10 mouse cellular contexts compared by ENCODE assay signal in genomic region chr8:85364628-85365027, GRCm38 (mm10). TPM values are rescaled to one million over a fixed set of nuclear protein-coding genes. Genes with fewer than 3 reads are reported as not detected.
A peak's percentile ranks its signal among the peaks of the same experiment; 100 is the strongest.
DNase-seq lines count a peak whose midpoint lies in the region; ATAC-seq and TF ChIP-seq lines count a peak whose summit lies in the region.
"Had no signal": no experiment of that assay in that cellular context is flagged by ENCODE, and none has a peak within 500 bp of the region (broad histone marks: within the 10 kb centered on the region; RNA-seq: fewer than 3 reads in every experiment).

No protein-coding gene starts in this region.

- no peaks in the 10 kb centered on the region for H3K79me2 ChIP-seq in heart, adult 2 months (replicated peaks; ENCODE audit: control insufficient read depth, insufficient read depth, low read length)

- WGBS in heart, adult 2 months: 26% methylated on average over 11 of the region's 11 CpGs
- WGBS in embryonic facial prominence, embryonic 13.5 days: 75% methylated on average over 11 of the region's 11 CpGs
- WGBS in cerebellum, adult 2 months: 26% methylated on average over 11 of the region's 11 CpGs

- TF ChIP-seq CTCF in heart, adult 2 months (IDR thresholded peaks at IDR 0.05): no peak
- no peak for TF ChIP-seq CTCF in cerebellum, adult 2 months (IDR thresholded peaks at IDR 0.05; ENCODE audit: borderline replicate concordance, insufficient read depth, low read depth, low read length)

- peak overlapping the region; percentile 85 for H3K27ac ChIP-seq in heart, adult 2 months
- H3K27ac ChIP-seq in embryonic facial prominence, embryonic 13.5 days: peak overlapping the region; percentile 89
- no peak overlapping the region for H3K27ac ChIP-seq in cerebellum, adult 2 months (ENCODE audit: insufficient read depth, low read length)
- H3K27ac ChIP-seq: hindbrain, postnatal 0 days had no signal

- DNase-seq in heart, adult 2 months: peak; percentile 38 to 47
- no peak for DNase-seq in heart, adult 8-10 months (ENCODE audit: low spot score)
- peak; percentile 15 for DNase-seq in 3T3-L1 (ENCODE audit: low read depth, low spot score)
- peak; percentile 34 to 43 for DNase-seq in heart, postnatal 36 days
- DNase-seq in neural tube, embryonic 10.5 days (ENCODE audit: extremely low spot score, low spot score): no peak
- DNase-seq in cerebellum, adult 2 months: no peak
- no peak for DNase-seq in gastrocnemius, postnatal 10 days
- DNase-seq: lung, postnatal 36 days had no signal

- ATAC-seq in embryonic facial prominence, embryonic 13.5 days (ENCODE audit: insufficient number of reproducible peaks, insufficient read depth, low FRiP score, low TSS enrichment, low read depth): no peak
- ATAC-seq: hindbrain, postnatal 0 days had no signal

- H3K36me3 ChIP-seq in heart, adult 2 months (ENCODE audit: control insufficient read depth, insufficient read depth, low read length): peaks cover 4% of the 10 kb centered on the region
- no peaks in the 10 kb centered on the region for H3K36me3 ChIP-seq in embryonic facial prominence, embryonic 13.5 days

- TF ChIP-seq POLR2A in heart, adult 2 months (IDR thresholded peaks at IDR 0.05; ENCODE audit: insufficient read depth, low read depth, low read length): no peak
- no peak for TF ChIP-seq POLR2A in cerebellum, adult 2 months (IDR thresholded peaks at IDR 0.05; ENCODE audit: borderline replicate concordance, insufficient read depth, low read length)

- no peak for TF ChIP-seq EP300 in heart, adult 2 months (IDR thresholded peaks at IDR 0.05; ENCODE audit: insufficient read depth, low read depth, low read length)

- H3K4me3 ChIP-seq in heart, adult 2 months: peak overlapping the region; percentile 57
- H3K4me3 ChIP-seq in embryonic facial prominence, embryonic 13.5 days: no peak overlapping the region
- no peak overlapping the region for H3K4me3 ChIP-seq in cerebellum, adult 2 months (replicated peaks; ENCODE audit: insufficient read depth, low read depth, low read length)

- H3K4me2 ChIP-seq in embryonic facial prominence, embryonic 13.5 days: peak overlapping the region; percentile 22

- no peaks in the 10 kb centered on the region for H3K27me3 ChIP-seq in heart, adult 2 months (ENCODE audit: control insufficient read depth, insufficient read depth, low read length)
- H3K27me3 ChIP-seq in embryonic facial prominence, embryonic 13.5 days: no peaks in the 10 kb centered on the region
- H3K27me3 ChIP-seq in cerebellum, adult 2 months (ENCODE audit: control insufficient read depth, insufficient read depth, low read length): no peaks in the 10 kb centered on the region

- H3K9ac ChIP-seq in heart, adult 2 months (ENCODE audit: low read depth, low read length): peak overlapping the region; percentile 44
- H3K9ac ChIP-seq in embryonic facial prominence, embryonic 13.5 days: 0 out of 2 replicates have a peak overlapping the region, but pooled peaks have one; percentile 7

- H3K4me1 ChIP-seq in heart, adult 2 months (ENCODE audit: control insufficient read depth, insufficient read depth, low read length): peaks cover 2% of the 10 kb centered on the region; the same call in 1 of the 2 replicates
- H3K4me1 ChIP-seq in embryonic facial prominence, embryonic 13.5 days: peaks cover 33% of the 10 kb centered on the region
- H3K4me1 ChIP-seq in cerebellum, adult 2 months (ENCODE audit: control insufficient read depth, insufficient read depth, low read length): no peaks in the 10 kb centered on the region

- intact Hi-C loops in heart, adult 2 months (cut with DNase I): loop anchor here (1.0 to 5.0 kb wide), 2 partner anchors 15 to 33 kb away; no protein-coding TSS in a partner anchor
- intact Hi-C loops in heart, postnatal 36 days (cut with DNase I): loop anchor here (2.0 kb wide), 1 partner anchor 16 kb away; no protein-coding TSS in a partner anchor

- H3K9me3 ChIP-seq in embryonic facial prominence, embryonic 13.5 days: no peaks in the 10 kb centered on the region

RNA-seq across cellular contexts. Expression of gene Mylk3, which starts 21.5 kb away (rescaled TPM):
- 100 to 1,000 TPM; 422 to 470 TPM for total RNA-seq in heart, adult 2 months (2021)
- 180 and 297 TPM in 2 replicates for polyA plus RNA-seq in heart, adult 2 months (2012; rRNA removed)
- total RNA-seq in heart, adult 8-10 months (2022): 100 to 1,000 TPM; 470 to 539 (median 495) TPM
- polyA plus RNA-seq in embryonic facial prominence, embryonic 13.5 days (2015; fragmentation: Nextera tagmentation; extraction: Ambion mirVana): 4.4 and 5.4 TPM in 2 replicates
- total RNA-seq in heart, postnatal 36 days (2021): 100 to 1,000 TPM; 418 to 460 TPM
- polyA plus RNA-seq in cerebellum, adult 2 months (2012; rRNA removed): 0.03 and 0.08 TPM in 2 replicates
- total RNA-seq in gastrocnemius, postnatal 10 days (2021): 1 to 10 TPM in 1 of 2 experiments, under 1 TPM in 1; 0.94 to 1.3 TPM

Comparison
In these comparisons a context has a peak if more than half of its experiments do, and no peak if none do; other contexts are left out.
1. DNase-seq: peak in heart, adult 2 months (2 of 2), 3T3-L1 (single experiment) and heart, postnatal 36 days (2 of 2); none in heart, adult 8-10 months (single experiment), neural tube, embryonic 10.5 days (single experiment), cerebellum, adult 2 months (0 of 2) and gastrocnemius, postnatal 10 days (single experiment).
2. RNA of gene Mylk3, which starts 21.5 kb away (total RNA-seq): 470 to 539 TPM in heart, adult 8-10 months, 422 to 470 TPM in heart, adult 2 months and 418 to 460 TPM in heart, postnatal 36 days; 0.94 to 1.3 TPM in gastrocnemius, postnatal 10 days; every median in the first group is over 100 times any median in the second.